Mouse (Mus musculus): ENCODE measurements around the gene Fgf2.

DNA sequence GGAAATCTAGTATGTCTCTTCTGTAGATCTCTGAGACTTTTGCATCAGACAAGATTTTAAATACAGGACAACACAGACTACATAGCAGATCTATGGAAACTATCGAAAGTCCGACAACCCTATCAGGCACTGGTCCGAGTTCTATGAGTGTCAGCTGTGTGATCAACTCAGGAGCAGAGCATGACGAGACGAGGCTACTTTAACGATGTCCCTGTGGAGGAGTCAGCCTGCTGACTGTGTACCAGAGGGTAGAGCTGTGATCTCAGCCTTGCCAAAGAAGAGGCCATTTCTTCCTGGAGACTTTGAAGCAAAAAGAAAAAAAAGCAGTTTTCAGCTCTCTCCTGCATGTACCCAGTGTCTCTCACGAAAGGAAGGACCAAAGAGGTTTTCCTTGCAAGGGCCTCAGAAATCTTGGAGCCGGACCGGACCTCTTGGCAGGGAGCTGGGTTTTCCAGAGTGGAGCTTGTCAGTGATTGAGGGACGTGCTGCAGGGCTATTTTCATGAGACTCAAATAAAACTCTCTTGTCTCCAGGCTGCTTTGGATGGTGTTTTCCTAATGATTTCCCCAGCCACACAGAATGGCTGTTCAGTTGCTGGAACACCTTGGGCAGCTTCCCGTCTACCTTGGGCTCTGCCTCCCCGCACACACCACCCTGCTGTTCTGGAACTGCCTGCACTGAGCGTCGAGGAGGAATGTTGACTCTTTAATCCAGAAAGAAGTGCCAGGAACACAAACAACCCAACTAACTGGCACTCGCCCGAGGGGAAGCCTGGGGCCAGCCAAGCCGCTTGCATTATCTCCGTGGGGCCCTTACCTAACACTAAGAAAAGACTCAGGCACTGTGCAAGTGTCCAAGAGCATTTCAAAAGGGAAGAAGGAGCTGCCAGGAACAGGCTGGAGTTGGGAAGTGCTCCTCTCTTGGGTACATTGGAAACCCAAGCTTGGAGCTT, 32.1 kb downstream of the Fgf2 start:
- TF ChIP-seq CTCF (IDR thresholded peaks at IDR 0.05; ENCODE audit: extremely low read depth, insufficient read depth, low read length) (no peak), POLR2A (IDR thresholded peaks at IDR 0.05; ENCODE audit: extremely low read depth, insufficient read depth, low read length) (no peak)

Measured in cortical plate, adult 2 months (tissue).